Comparison of ENCODE assay signal across 9 mouse cellular contexts in the genomic region with DNA sequence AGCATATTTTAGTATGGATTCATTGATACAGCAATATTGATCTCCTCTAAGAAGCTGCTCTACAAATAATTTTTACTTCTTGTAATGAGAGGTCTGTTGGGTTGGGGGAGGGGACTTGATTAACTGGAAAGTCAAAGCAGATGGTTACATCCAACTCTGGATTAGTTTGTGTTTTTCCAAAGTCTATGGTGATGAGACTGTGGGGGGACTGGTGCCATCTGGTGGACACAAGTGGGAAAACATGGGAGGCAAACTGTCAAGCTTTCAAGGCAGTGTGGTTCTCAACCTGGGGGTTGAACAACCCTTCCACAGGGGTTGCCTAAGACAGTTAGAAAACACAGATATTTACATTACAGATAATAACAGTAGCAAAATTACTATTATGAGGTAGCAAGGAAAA. TPM values are rescaled to one million over a fixed set of nuclear protein-coding genes. Genes with fewer than 3 reads are reported as not detected.
DNase-seq lines count a peak whose midpoint lies in the region; TF ChIP-seq lines count a peak whose summit lies in the region.
"Had no signal": no experiment of that assay in that cellular context is flagged by ENCODE, and none has a peak within 500 bp of the region (broad histone marks: within the 10 kb centered on the region; RNA-seq: fewer than 3 reads in every experiment).

No protein-coding gene starts in this region.

- no peak overlapping the region for H3K27ac ChIP-seq in heart, embryonic 10.5 days
- H3K27ac ChIP-seq in MEL (ENCODE audit: control insufficient read depth, low read depth, low read length), result no peak overlapping the region

- no peak overlapping the region for H3K4me3 ChIP-seq in heart, embryonic 10.5 days
- H3K4me3 ChIP-seq in MEL (ENCODE audit: control insufficient read depth in 1 of 2, insufficient read depth in 1 of 2, low read depth in 2 of 2, low read length in 2 of 2), result no peak overlapping the region

- H3K36me3 ChIP-seq in heart, embryonic 10.5 days, result no peaks in the 10 kb centered on the region
- no peaks in the 10 kb centered on the region for H3K36me3 ChIP-seq in MEL (ENCODE audit: control insufficient read depth in 1 of 2, insufficient read depth in 2 of 2, low read length in 2 of 2)

- H3K9ac ChIP-seq in MEL (ENCODE audit: control insufficient read depth, low read depth, low read length, poor library complexity, severe bottlenecking), result no peak overlapping the region

- H3K4me1 ChIP-seq in heart, embryonic 10.5 days, result peaks cover 12% of the 10 kb centered on the region; the same call in 1 of the 2 replicates
- H3K4me1 ChIP-seq in MEL (ENCODE audit: control insufficient read depth in 1 of 2, insufficient read depth in 2 of 2, low read length in 2 of 2), result no peaks in the 10 kb centered on the region

- H3K27me3 ChIP-seq in heart, embryonic 10.5 days (ENCODE audit: insufficient read depth, poor library complexity, severe bottlenecking), result no peaks in the 10 kb centered on the region
- H3K27me3 ChIP-seq in MEL (ENCODE audit: control insufficient read depth in 1 of 2, insufficient read depth in 2 of 2, low read length in 2 of 2), result no peaks in the 10 kb centered on the region
- H3K27me3 ChIP-seq: megakaryocyte, embryonic 14.5 days had no signal

- H3K79me2 ChIP-seq in MEL (ENCODE audit: control insufficient read depth, insufficient read depth, low read length, poor library complexity), result no peaks in the 10 kb centered on the region

- TF ChIP-seq POLR2A in MEL (IDR thresholded peaks at IDR 0.05; ENCODE audit: control insufficient read depth in 1 of 2, insufficient read depth in 1 of 2, low read depth in 1 of 2, low read length in 2 of 2, poor library complexity in 1 of 2), result no peak

- peak; percentile 66 to 78 (median 75) for TF ChIP-seq CTCF in MEL (IDR thresholded peaks at IDR 0.05 in 2 of 3, conservative IDR thresholded peaks at IDR 0.05 in 1 of 3; ENCODE audit: control insufficient read depth in 1 of 3, insufficient read depth in 1 of 3, low read depth in 2 of 3, low read length in 3 of 3, poor library complexity in 1 of 3, severe bottlenecking in 1 of 3)

- peak; percentile 36 to 79 for DNase-seq in heart, adult 18-20 months
- no peak for DNase-seq in heart, embryonic 10.5 days (ENCODE audit: low spot score)
- peak; percentile 37 for DNase-seq in MEL (ENCODE audit: low read depth, low spot score)
- DNase-seq in cerebellum, postnatal 25 days, result peak; percentile 30 to 65
- DNase-seq in gastrocnemius, postnatal 10 days, result peak; percentile 65
- DNase-seq in kidney, postnatal 36 days, result peak; percentile 12 to 77
- peak; percentile 70 for DNase-seq in lung, postnatal 10 days
- peak; percentile 67 for DNase-seq in right cerebral cortex, postnatal 4 days

- TF ChIP-seq RAD21 in MEL (IDR thresholded peaks at IDR 0.05; ENCODE audit: low read depth, low read length), result peak; percentile 46

- no peaks in the 10 kb centered on the region for H3K9me3 ChIP-seq in heart, embryonic 10.5 days
- H3K9me3 ChIP-seq in MEL (replicated peaks; ENCODE audit: insufficient read depth, low read length), result no peaks in the 10 kb centered on the region

- no peak for TF ChIP-seq EP300 in MEL (IDR thresholded peaks at IDR 0.05; ENCODE audit: low read depth in 1 of 2, low read length in 2 of 2)

TF ChIP-seq in MEL, 35 proteins besides CTCF, POLR2A, EP300 and RAD21:
- TF ChIP-seq KAT2A (conservative IDR thresholded peaks at IDR 0.05; ENCODE audit: low read depth, low read length) (no peak), SMC3 (IDR thresholded peaks at IDR 0.05; ENCODE audit: low read depth, low read length) (peak; percentile 73), MAFK (IDR thresholded peaks at IDR 0.05; ENCODE audit: borderline replicate concordance, low read depth, low read length) (no peak), ZC3H11A (IDR thresholded peaks at IDR 0.05; ENCODE audit: low read depth, low read length) (0 out of 2 replicates have a peak, but pooled peaks have one; percentile 3), TAL1 (IDR thresholded peaks at IDR 0.05; ENCODE audit: low read length) (no peak)

RNA-seq across cellular contexts. Expression of a gene that starts 39.2 kb away (rescaled TPM):
- total RNA-seq in heart, adult 18-20 months (2021), result 100 to 1,000 TPM; 147 to 160 TPM
- 5.1 and 12.1 TPM in 2 replicates for polyA plus RNA-seq in heart, embryonic 10.5 days (2016; fragmentation: Nextera tagmentation; extraction: Ambion mirVana)
- not detected in 2 replicates for total RNA-seq in MEL (2012; rRNA removed)
- not detected for polyA plus RNA-seq in MEL (2012; ENCODE audit: insufficient read depth in 1 of 2, insufficient read length in 2 of 2, low read depth in 1 of 2, low replicate concordance in 2 of 2, missing spikeins in 1 of 2)
- total RNA-seq in gastrocnemius, postnatal 10 days (2021), result 100 to 1,000 TPM; 159 to 177 TPM

RNA-seq across cellular contexts. Expression of a gene that starts 54.1 kb away (rescaled TPM):
- under 1 TPM; 0.62 to 0.69 TPM for total RNA-seq in heart, adult 18-20 months (2021)
- 1.6 and 2.4 TPM in 2 replicates for polyA plus RNA-seq in heart, embryonic 10.5 days (2016; fragmentation: Nextera tagmentation; extraction: Ambion mirVana)
- total RNA-seq in MEL (2012; rRNA removed), result 0.59 and 1.0 TPM in 2 replicates
- polyA plus RNA-seq in MEL (2012; ENCODE audit: insufficient read depth in 1 of 2, insufficient read length in 2 of 2, low read depth in 1 of 2, low replicate concordance in 2 of 2, missing spikeins in 1 of 2), result 1 to 10 TPM in 1 of 2 experiments, not detected in 1; 1.4 TPM
- total RNA-seq in gastrocnemius, postnatal 10 days (2021), result 1 to 10 TPM in 1 of 2 experiments, under 1 TPM in 1; 0.85 to 1.0 TPM

Comparison
In these comparisons a context has a peak if more than half of its experiments do, and no peak if none do; other contexts are left out.
1. RNA of a gene that starts 39.2 kb away (total RNA-seq): 159 to 177 TPM in gastrocnemius, postnatal 10 days and 147 to 160 TPM in heart, adult 18-20 months; not detected in MEL; every median in the first group is over 100 times any median in the second.